Mouse (Mus musculus): ENCODE data around the gene Pms2. TPM values are rescaled to one million over a fixed set of nuclear protein-coding genes. Genes with fewer than 3 reads are reported as not detected.

Pms2 gene
- 9.3 and 9.5 TPM in 2 replicates for polyA plus RNA-seq (2015; fragmentation: Nextera tagmentation; extraction: Ambion mirVana)

GRCm38 (mm10) chr5:143909417-143910400 is at the start of gene Pms2, which contains the start of gene Aimp2:
Gene Pms2, plus strand, starts transcription at chr5:143909964.
Gene Aimp2, minus strand, starts transcription at chr5:143909847.

GRCm38 (mm10) chr5:143897635-143898330 is 12.0 kb upstream of the Pms2 start, which contains the start of gene Ankrd61:
Gene Ankrd61, minus strand, starts transcription at chr5:143897685.

GRCm38 (mm10) chr5:143927875-143928274 is 18.1 kb downstream of the Pms2 start, which contains the start of gene Gm42421:
Gene Gm42421, plus strand, starts transcription at chr5:143928175.

GRCm38 (mm10) chr5:143932831-143933230 is 23.1 kb downstream of the Pms2 start, which contains the start of gene Rsph10b:
Gene Rsph10b, plus strand, starts transcription at chr5:143933035.

Other genes starting within 250 kb of the Pms2 start
- 4.6 TPM in 2 replicates for gene Usp42, start 177.7 kb upstream of the Pms2 start, polyA plus RNA-seq (2015; fragmentation: Nextera tagmentation; extraction: Ambion mirVana)
- gene Eif2ak1, start 92.2 kb upstream of the Pms2 start, polyA plus RNA-seq (2015; fragmentation: Nextera tagmentation; extraction: Ambion mirVana) = 24.7 and 25.6 TPM in 2 replicates
- not detected in 2 replicates for gene Ankrd61, start 12.3 kb upstream of the Pms2 start, polyA plus RNA-seq (2015; fragmentation: Nextera tagmentation; extraction: Ambion mirVana)
- 124 and 129 TPM in 2 replicates for gene Aimp2, start 117 bp upstream of the Pms2 start, polyA plus RNA-seq (2015; fragmentation: Nextera tagmentation; extraction: Ambion mirVana)
- gene Gm42421, start 18.2 kb downstream of the Pms2 start, polyA plus RNA-seq (2015; fragmentation: Nextera tagmentation; extraction: Ambion mirVana) = 0.37 TPM in 1 of 2 replicates, not detected in the other
- gene Rsph10b, start 23.1 kb downstream of the Pms2 start, polyA plus RNA-seq (2015; fragmentation: Nextera tagmentation; extraction: Ambion mirVana) = 3.8 and 4.4 TPM in 2 replicates
- 45.2 and 50.5 TPM in 2 replicates for gene Ccz1, start 104.9 kb downstream of the Pms2 start, polyA plus RNA-seq (2015; fragmentation: Nextera tagmentation; extraction: Ambion mirVana)
- gene Ocm, start 116.7 kb downstream of the Pms2 start, polyA plus RNA-seq (2015; fragmentation: Nextera tagmentation; extraction: Ambion mirVana) = 1.6 and 3.6 TPM in 2 replicates
- gene Lmtk2, start 190.5 kb downstream of the Pms2 start, polyA plus RNA-seq (2015; fragmentation: Nextera tagmentation; extraction: Ambion mirVana) = 1.6 TPM in 2 replicates

Data from skeletal muscle tissue, postnatal 0 days (tissue).